Mouse (Mus musculus) MEL (cell line): ENCODE data around the gene Arx. TPM values are rescaled to one million over a fixed set of nuclear protein-coding genes. Genes with fewer than 3 reads are reported as not detected.

ENCODE experiments used
- DNase-seq: peaks from one replicate; pipeline ENCODE4 v3.0.0; 2011; ENCODE audit warnings: low read depth, low spot score
- H3K27ac ChIP-seq: 2 replicates; pipeline ENCODE4 v1.5.1; 2012; ENCODE audit warnings: low read depth, mild to moderate bottlenecking, control low read depth, low read length, moderate library complexity; ENCODE audit not compliant: control insufficient read depth
- H3K27me3 ChIP-seq, 2 experiments: fragments of 150-350 bp in 1 of 2; sonication (generic) in 1 of 2; 2 replicates each; pipeline ENCODE4 v1.6.1; 2012; ENCODE audit warnings: low read length in 2 of 2, mild to moderate bottlenecking in 2 of 2, improper control_type of control experiment in 1 of 2, moderate library complexity in 1 of 2; ENCODE audit not compliant: insufficient read depth in 2 of 2, control insufficient read depth in 1 of 2
- H3K36me3 ChIP-seq, 2 experiments: 2 replicates each; pipeline ENCODE4 v1.6.1; 2012 to 2014; ENCODE audit warnings: low read length in 2 of 2, improper control_type of control experiment in 1 of 2, inconsistent platforms in 1 of 2, mild to moderate bottlenecking in 1 of 2; ENCODE audit not compliant: insufficient read depth in 2 of 2, control insufficient read depth in 1 of 2
- H3K4me1 ChIP-seq, 2 experiments: fragments of 150-350 bp in 1 of 2; sonication (generic) in 1 of 2; 2 replicates each; pipeline ENCODE4 v1.6.1; 2012; ENCODE audit warnings: low read length in 2 of 2, improper control_type of control experiment in 1 of 2, mild to moderate bottlenecking in 1 of 2; ENCODE audit not compliant: insufficient read depth in 2 of 2, control insufficient read depth in 1 of 2
- H3K4me3 ChIP-seq, 2 experiments: fragments of 150-350 bp in 1 of 2; sonication (generic) in 1 of 2; 2 replicates each; pipeline ENCODE4 v1.5.1; 2012; ENCODE audit warnings: low read depth in 2 of 2, low read length in 2 of 2, mild to moderate bottlenecking in 2 of 2, moderate library complexity in 2 of 2, control low read depth in 1 of 2, improper control_type of control experiment in 1 of 2; ENCODE audit not compliant: control insufficient read depth in 1 of 2, insufficient read depth in 1 of 2
- H3K79me2 ChIP-seq: 2 replicates; pipeline ENCODE4 v1.6.1; 2012; ENCODE audit warnings: mild to moderate bottlenecking, low read length, moderate library complexity; ENCODE audit not compliant: control insufficient read depth, poor library complexity, insufficient read depth
- H3K9ac ChIP-seq: 2 replicates; pipeline ENCODE4 v1.6.1; 2012; ENCODE audit warnings: low read depth, mild to moderate bottlenecking, control low read depth, low read length, moderate library complexity; ENCODE audit not compliant: control insufficient read depth, poor library complexity, severe bottlenecking
- H3K9me3 ChIP-seq: fragments of 150-350 bp; sonication (generic); replicated peaks from 2 replicates; pipeline ENCODE4 v1.6.1; 2012; ENCODE audit warnings: mild to moderate bottlenecking, low read length, improper control_type of control experiment, moderate library complexity; ENCODE audit not compliant: insufficient read depth
- CHD2 ChIP-seq: IDR thresholded peaks from 2 replicates; pipeline ENCODE4 v1.6.1; 2011; ENCODE audit warnings: low read length, improper control_type of control experiment
- E2F4 ChIP-seq: IDR thresholded peaks from 2 replicates; pipeline ENCODE4 v1.6.1; 2011; ENCODE audit warnings: low read depth, low read length, improper control_type of control experiment, borderline replicate concordance
- EP300 ChIP-seq, 2 experiments: IDR thresholded peaks; 2 replicates each; pipeline ENCODE4 v1.6.1; 2011; ENCODE audit warnings: improper control_type of control experiment in 2 of 2, low read length in 2 of 2, low read depth in 1 of 2, mild to moderate bottlenecking in 1 of 2
- GATA1 ChIP-seq: IDR thresholded peaks from 2 replicates; pipeline ENCODE4 v1.6.1; 2011; ENCODE audit warnings: low read depth, low read length, improper control_type of control experiment
- MAZ ChIP-seq: IDR thresholded peaks from 2 replicates; pipeline ENCODE4 v1.6.1; 2012; ENCODE audit warnings: low read depth, mild to moderate bottlenecking, inconsistent platforms, low read length, improper control_type of control experiment
- MXI1 ChIP-seq: IDR thresholded peaks from 2 replicates; pipeline ENCODE4 v1.6.1; 2011; ENCODE audit warnings: mild to moderate bottlenecking, low read depth, low read length, improper control_type of control experiment
- MYB ChIP-seq: IDR thresholded peaks from 2 replicates; pipeline ENCODE4 v1.6.1; 2011; ENCODE audit warnings: mild to moderate bottlenecking, low read depth, low read length, improper control_type of control experiment
- MYC ChIP-seq: IDR thresholded peaks from 2 replicates; pipeline ENCODE4 v1.6.1; 2011; ENCODE audit warnings: low read depth, mild to moderate bottlenecking, low read length, improper control_type of control experiment, moderate library complexity
- POLR2A ChIP-seq, 2 experiments: IDR thresholded peaks; 2 replicates each; pipeline ENCODE4 v1.6.1; 2011 to 2012; ENCODE audit warnings: low read length in 2 of 2, mild to moderate bottlenecking in 2 of 2, control low read depth in 1 of 2, improper control_type of control experiment in 1 of 2, low read depth in 1 of 2, moderate library complexity in 1 of 2; ENCODE audit not compliant: control insufficient read depth in 1 of 2, insufficient read depth in 1 of 2, poor library complexity in 1 of 2
- POLR2AphosphoS5 ChIP-seq: IDR thresholded peaks from 2 replicates; pipeline ENCODE4 v1.6.1; 2012; ENCODE audit warnings: low read depth, borderline replicate concordance, mild to moderate bottlenecking, inconsistent platforms, low read length, moderate library complexity, mixed read lengths
- RCOR1 ChIP-seq: IDR thresholded peaks from 2 replicates; pipeline ENCODE4 v1.6.1; 2012; ENCODE audit warnings: low read depth, mild to moderate bottlenecking, inconsistent platforms, low read length, improper control_type of control experiment
- TCF12 ChIP-seq: IDR thresholded peaks from 2 replicates; pipeline ENCODE4 v1.6.1; 2014; ENCODE audit warnings: low read depth, mild to moderate bottlenecking, inconsistent platforms, low read length, improper control_type of control experiment, moderate library complexity
- USF1 ChIP-seq: IDR thresholded peaks from 2 replicates; pipeline ENCODE4 v1.6.1; 2014; ENCODE audit warnings: low read depth, mild to moderate bottlenecking, inconsistent platforms, low read length, improper control_type of control experiment, moderate library complexity
- USF2 ChIP-seq, 2 experiments: IDR thresholded peaks; 2 replicates each; pipeline ENCODE4 v1.6.1; 2011 to 2012; ENCODE audit warnings: improper control_type of control experiment in 2 of 2, low read length in 2 of 2, borderline replicate concordance in 1 of 2, inconsistent platforms in 1 of 2, low read depth in 1 of 2, mild to moderate bottlenecking in 1 of 2; ENCODE audit not compliant: insufficient read depth in 1 of 2
- ZC3H11A ChIP-seq: IDR thresholded peaks from 2 replicates; pipeline ENCODE4 v1.6.1; 2012; ENCODE audit warnings: low read depth, mild to moderate bottlenecking, inconsistent platforms, low read length, improper control_type of control experiment
- ZNF384 ChIP-seq: IDR thresholded peaks from 2 replicates; pipeline ENCODE4 v1.6.1; 2012; ENCODE audit warnings: low read depth, mild to moderate bottlenecking, inconsistent platforms, low read length, improper control_type of control experiment
- polyA plus RNA-seq, 2 experiments: library from polyadenylated mRNA; stranded (reverse) in 1 of 2; unstranded in 1 of 2; fragments of >175 nt in 1 of 2; fragments of >200 nt in 1 of 2; gene quantifications; 2 replicates each; pipeline versions ENCODE4 v1.2.1 to v1.2.4; 2012; ENCODE audit warnings: low replicate concordance in 2 of 2, low read depth in 1 of 2; ENCODE audit not compliant: insufficient read length in 2 of 2, insufficient read depth in 1 of 2, missing spikeins in 1 of 2
- total RNA-seq: library from RNA; depleted of rRNA; stranded (reverse); fragments of 300-350 nt; gene quantifications from 2 replicates; pipeline ENCODE4 v1.2.3, GENCODE M21; 2012

Gene Arx
- total and polyA plus RNA-seq, 3 experiments = not detected

DNA sequence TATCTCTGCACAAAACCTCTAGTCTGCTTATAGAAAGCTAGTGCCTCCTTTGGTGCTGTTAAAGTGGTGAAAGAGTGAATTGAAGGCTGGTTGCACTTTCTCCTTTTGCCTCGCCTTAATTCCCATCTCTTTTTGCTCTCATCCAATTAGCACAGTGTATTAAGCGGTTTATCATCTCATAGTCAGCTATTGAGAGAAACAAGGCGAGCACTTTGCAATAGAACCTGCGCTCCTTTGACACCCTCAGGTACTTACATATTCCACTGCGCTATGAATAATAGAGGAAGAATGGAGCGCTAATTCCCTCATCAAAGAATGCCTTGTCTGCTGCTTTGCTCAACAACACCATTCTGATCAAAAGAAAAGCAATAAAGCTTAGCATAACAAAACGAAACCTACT, 15.6 kb downstream of the Arx start:
- Histone ChIP-seq H3K4me3 (no peak overlapping the region), H3K27ac (no peak overlapping the region), H3K4me1 (no peaks in the 10 kb centered on the region), H3K36me3 (no peaks in the 10 kb centered on the region), H3K27me3 (no peaks in the 10 kb centered on the region), H3K9me3 (no peaks in the 10 kb centered on the region), H3K79me2 (no peaks in the 10 kb centered on the region), H3K9ac (no peak overlapping the region)
- DNase-seq = no peak
- no peak for TF ChIP-seq MYC
- TF ChIP-seq RCOR1 = no peak
- TF ChIP-seq CHD2 = no peak
- no peak for TF ChIP-seq POLR2AphosphoS5
- TF ChIP-seq EP300 (IDR thresholded peaks at IDR 0.05; ENCODE audit: low read depth in 1 of 2, low read length in 2 of 2) = no peak
- no peak for TF ChIP-seq TCF12

DNA sequence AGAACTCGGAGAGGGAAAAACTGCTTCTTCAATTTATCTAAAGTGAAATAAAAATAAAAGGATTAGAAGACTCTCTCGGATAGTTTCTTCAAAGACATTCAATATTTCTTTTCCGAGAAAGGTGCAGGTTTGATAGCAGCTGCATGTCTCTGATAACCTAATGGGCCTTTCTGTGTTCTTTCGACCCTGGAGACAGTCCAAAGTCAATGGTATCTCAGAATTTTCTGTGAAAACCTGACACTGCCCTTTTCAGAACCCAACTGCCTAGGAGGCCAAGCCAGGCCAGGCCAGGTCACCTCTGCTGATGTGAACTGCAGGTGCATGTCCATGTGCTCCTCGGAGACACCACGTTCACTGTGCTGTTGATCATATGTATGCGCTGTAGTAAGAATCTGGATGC, 19.5 kb downstream of the Arx start:
- no peak overlapping the region for H3K4me3 ChIP-seq
- no peaks in the 10 kb centered on the region for H3K9me3 ChIP-seq
- no peak for DNase-seq
- no peaks in the 10 kb centered on the region for H3K27me3 ChIP-seq
- H3K4me1 ChIP-seq = no peaks in the 10 kb centered on the region
- H3K27ac ChIP-seq = no peak overlapping the region
- H3K36me3 ChIP-seq = no peaks in the 10 kb centered on the region
- no peaks in the 10 kb centered on the region for H3K79me2 ChIP-seq
- TF ChIP-seq MAZ = no peak
- TF ChIP-seq POLR2AphosphoS5 = no peak
- TF ChIP-seq GATA1 = no peak
- no peak for TF ChIP-seq USF1
- no peak for TF ChIP-seq USF2 (IDR thresholded peaks at IDR 0.05; ENCODE audit: borderline replicate concordance in 1 of 2, insufficient read depth in 1 of 2, low read depth in 1 of 2, low read length in 2 of 2)
- no peak overlapping the region for H3K9ac ChIP-seq

DNA sequence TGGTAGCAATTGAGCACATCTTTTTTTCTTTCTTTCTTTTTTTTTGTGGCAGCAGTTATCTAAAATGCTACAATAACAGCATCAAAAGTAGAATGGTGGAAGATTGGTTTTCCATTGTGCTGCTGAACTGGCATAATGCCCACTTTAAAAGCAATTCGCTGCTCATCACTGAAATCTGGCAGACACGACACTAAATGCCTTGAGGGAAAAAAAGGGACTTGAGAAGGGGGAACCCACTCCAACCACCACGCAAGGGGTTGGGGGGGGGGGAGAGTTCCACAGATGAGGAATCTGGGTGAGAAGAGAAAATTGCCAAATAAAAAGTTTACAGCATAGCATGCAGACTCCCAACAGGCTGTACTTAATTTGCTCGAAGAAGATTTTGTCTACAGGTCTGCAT, 31.3 kb downstream of the Arx start:
- no peaks in the 10 kb centered on the region for H3K27me3 ChIP-seq
- DNase-seq = no peak
- H3K4me1 ChIP-seq = no peaks in the 10 kb centered on the region
- no peaks in the 10 kb centered on the region for H3K36me3 ChIP-seq
- no peaks in the 10 kb centered on the region for H3K79me2 ChIP-seq
- no peak for TF ChIP-seq MXI1
- TF ChIP-seq POLR2A (IDR thresholded peaks at IDR 0.05; ENCODE audit: control insufficient read depth in 1 of 2, insufficient read depth in 1 of 2, low read depth in 1 of 2, low read length in 2 of 2, poor library complexity in 1 of 2) = no peak
- TF ChIP-seq MYB = no peak
- no peak for TF ChIP-seq CHD2
- TF ChIP-seq ZC3H11A = no peak
- no peak for TF ChIP-seq ZNF384
- no peak for TF ChIP-seq TCF12
- TF ChIP-seq POLR2AphosphoS5 = no peak
- TF ChIP-seq E2F4 = no peak
- H3K4me3 ChIP-seq = no peak overlapping the region
- no peak overlapping the region for H3K9ac ChIP-seq
- H3K9me3 ChIP-seq = no peaks in the 10 kb centered on the region
- H3K27ac ChIP-seq = no peak overlapping the region
